Mouse (Mus musculus): ENCODE measurements around the gene Plod2. TPM values are rescaled to one million over a fixed set of nuclear protein-coding genes. Genes with fewer than 3 reads are reported as not detected.

The Plod2 gene
- polyA plus RNA-seq, 1 experiment from 2014 or later, result 42.2 TPM

DNA sequence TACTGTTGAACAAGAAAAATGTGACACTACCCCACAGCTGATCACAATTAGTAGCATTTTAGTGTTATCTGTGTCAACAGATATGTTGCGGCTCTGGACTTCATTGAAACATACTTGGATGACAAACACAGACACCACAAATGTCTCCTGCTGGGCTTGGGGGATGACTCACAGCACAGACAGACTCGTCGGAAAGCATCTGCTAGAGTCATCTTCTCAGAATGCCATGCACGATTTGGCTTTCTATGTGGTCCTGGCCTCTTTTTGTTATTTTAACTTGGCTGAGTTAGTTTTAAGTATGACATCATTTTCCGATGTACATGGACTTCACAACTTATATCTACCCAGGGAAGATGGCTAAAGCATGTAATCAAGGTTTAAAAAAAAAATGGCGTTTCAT lies 4.3 kb upstream of the Plod2 start:
- Histone ChIP-seq H3K27me3 (replicated peaks; ENCODE audit: control insufficient read depth, insufficient read depth, low read length) (no peaks in the 10 kb centered on the region), H3K9me3 (ENCODE audit: control insufficient read depth, low read length) (no peaks in the 10 kb centered on the region), H3K4me2 (ENCODE audit: low read depth, low read length) (no peak overlapping the region), H3K9ac (ENCODE audit: low read depth, low read length) (no peak overlapping the region), H3K4me1 (ENCODE audit: control insufficient read depth, insufficient read depth, low read length) (peaks cover 3% of the 10 kb centered on the region; the same call in 1 of the 2 replicates), H3K4me3 (ENCODE audit: low read length) (no peak overlapping the region), H3K27ac (ENCODE audit: low read length) (no peak overlapping the region), H3K36me3 (ENCODE audit: control insufficient read depth, insufficient read depth, low read length) (no peaks in the 10 kb centered on the region)
- no peak for ATAC-seq
- WGBS, result 65% methylated on average over 6 of the region's 6 CpGs

DNA sequence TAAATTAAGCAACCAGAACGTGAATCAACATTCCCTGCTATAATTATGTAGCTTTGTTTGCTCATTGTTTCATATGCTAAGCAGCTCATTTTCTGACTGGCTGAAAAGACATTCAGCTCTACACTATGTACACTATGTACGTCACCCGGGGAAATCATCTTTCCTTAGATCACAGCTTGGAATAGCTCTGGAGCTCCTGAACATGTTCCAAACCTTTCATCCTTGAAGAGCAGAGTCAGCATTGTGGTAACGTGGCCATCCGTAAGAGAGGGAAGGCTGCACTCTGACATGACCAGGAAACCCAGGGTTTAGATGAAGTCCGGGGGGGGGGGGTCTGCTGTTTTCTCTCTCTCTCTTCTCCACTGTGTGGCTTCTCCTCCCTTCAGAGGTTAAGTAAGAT lies 3.8 kb upstream of the Plod2 start:
- no peaks in the 10 kb centered on the region for H3K9me3 ChIP-seq (ENCODE audit: control insufficient read depth, low read length)
- no peak overlapping the region for H3K4me2 ChIP-seq (ENCODE audit: low read depth, low read length)
- ATAC-seq, result no peak
- H3K4me1 ChIP-seq (ENCODE audit: control insufficient read depth, insufficient read depth, low read length), result peaks cover 3% of the 10 kb centered on the region; the same call in 1 of the 2 replicates
- WGBS, result 60% methylated on average over 6 of the region's 6 CpGs
- H3K36me3 ChIP-seq (ENCODE audit: control insufficient read depth, insufficient read depth, low read length), result no peaks in the 10 kb centered on the region
- no peak overlapping the region for H3K4me3 ChIP-seq (ENCODE audit: low read length)
- no peak overlapping the region for H3K9ac ChIP-seq (ENCODE audit: low read depth, low read length)
- H3K27me3 ChIP-seq (replicated peaks; ENCODE audit: control insufficient read depth, insufficient read depth, low read length), result no peaks in the 10 kb centered on the region
- no peak overlapping the region for H3K27ac ChIP-seq (ENCODE audit: low read length)

DNA sequence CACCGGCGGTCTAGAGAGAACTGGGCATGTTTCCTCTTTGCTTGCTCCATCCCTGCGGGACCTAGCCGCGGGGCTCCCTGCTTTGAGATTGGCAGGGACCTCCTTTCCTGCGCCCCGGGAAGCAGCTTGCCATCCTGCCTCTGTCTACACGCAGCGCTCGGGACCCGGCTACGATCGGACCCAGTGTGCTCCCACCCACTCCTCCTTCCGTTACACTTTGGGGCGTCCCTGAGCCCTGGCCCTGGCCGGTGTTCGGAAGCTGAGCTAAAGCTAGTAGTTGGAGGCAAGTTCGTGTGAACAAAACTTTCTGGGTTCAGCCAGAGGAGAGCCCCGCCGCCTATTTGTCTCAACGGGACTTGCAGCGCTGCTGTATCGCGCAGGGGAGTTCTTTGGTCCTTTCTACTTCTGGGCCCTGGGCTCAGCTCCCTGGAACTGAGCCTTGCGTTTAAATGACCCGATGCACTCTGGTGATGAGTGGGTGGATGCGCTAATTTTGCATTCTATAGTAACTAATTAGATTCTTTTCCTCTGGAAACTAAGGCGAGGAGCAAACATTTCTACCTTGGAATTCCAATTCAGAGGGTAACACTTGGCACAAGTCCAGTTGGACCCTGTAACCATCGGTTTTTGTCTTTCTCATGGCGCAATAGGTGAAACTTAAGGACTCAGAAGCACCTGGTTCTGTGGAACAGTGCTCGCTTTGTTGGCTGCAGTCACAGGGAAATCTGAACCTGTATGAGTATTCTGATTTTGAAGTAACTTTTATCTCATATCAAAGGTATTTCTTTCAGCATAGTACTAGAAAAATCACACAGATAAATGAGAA lies 781 bp downstream of the Plod2 start:
- Histone ChIP-seq H3K4me1 (ENCODE audit: control insufficient read depth, insufficient read depth, low read length) (peaks cover 15% of the 10 kb centered on the region), H3K9me3 (ENCODE audit: control insufficient read depth, low read length) (no peaks in the 10 kb centered on the region), H3K4me2 (ENCODE audit: low read depth, low read length) (peak overlapping the region; percentile 68), H3K4me3 (ENCODE audit: low read length) (peak overlapping the region; percentile 87), H3K9ac (ENCODE audit: low read depth, low read length) (peak overlapping the region; percentile 86), H3K27me3 (replicated peaks; ENCODE audit: control insufficient read depth, insufficient read depth, low read length) (no peaks in the 10 kb centered on the region), H3K36me3 (ENCODE audit: control insufficient read depth, insufficient read depth, low read length) (no peaks in the 10 kb centered on the region), H3K27ac (ENCODE audit: low read length) (peak overlapping the region; percentile 89)
- 1% methylated on average over 31 of the region's 31 CpGs for WGBS
- ATAC-seq, result peak; percentile 57

DNA sequence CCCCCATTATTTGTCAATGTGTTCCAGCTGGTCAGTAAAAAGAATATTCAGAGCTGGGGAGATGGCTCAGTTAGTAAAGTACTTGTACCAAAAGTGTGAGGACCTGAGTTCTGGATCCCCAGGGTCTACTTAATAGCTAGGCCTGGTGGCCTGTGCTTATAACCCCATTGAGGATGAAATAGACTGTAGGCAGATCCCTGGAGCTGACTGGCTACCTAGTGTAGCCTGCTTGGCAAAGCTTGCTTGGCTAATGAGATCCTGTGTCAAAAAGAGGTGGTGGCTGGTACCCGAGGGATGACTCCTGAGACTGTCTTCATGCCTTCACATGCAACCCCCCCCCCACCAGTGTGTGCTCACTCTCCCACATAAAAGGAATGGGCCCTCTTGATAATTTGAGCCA lies 2.1 kb downstream of the Plod2 start:
- Histone ChIP-seq H3K9me3 (ENCODE audit: control insufficient read depth, low read length) (no peaks in the 10 kb centered on the region), H3K27me3 (replicated peaks; ENCODE audit: control insufficient read depth, insufficient read depth, low read length) (no peaks in the 10 kb centered on the region), H3K36me3 (ENCODE audit: control insufficient read depth, insufficient read depth, low read length) (no peaks in the 10 kb centered on the region), H3K4me3 (ENCODE audit: low read length) (peak overlapping the region; percentile 20; the same call in 1 of the 2 replicates), H3K9ac (ENCODE audit: low read depth, low read length) (no peak overlapping the region), H3K4me1 (ENCODE audit: control insufficient read depth, insufficient read depth, low read length) (peaks cover 21% of the 10 kb centered on the region), H3K27ac (ENCODE audit: low read length) (no peak overlapping the region), H3K4me2 (ENCODE audit: low read depth, low read length) (peak overlapping the region; percentile 38)
- no peak for ATAC-seq
- 88% methylated on average over 1 of the region's 1 CpGs for WGBS

DNA sequence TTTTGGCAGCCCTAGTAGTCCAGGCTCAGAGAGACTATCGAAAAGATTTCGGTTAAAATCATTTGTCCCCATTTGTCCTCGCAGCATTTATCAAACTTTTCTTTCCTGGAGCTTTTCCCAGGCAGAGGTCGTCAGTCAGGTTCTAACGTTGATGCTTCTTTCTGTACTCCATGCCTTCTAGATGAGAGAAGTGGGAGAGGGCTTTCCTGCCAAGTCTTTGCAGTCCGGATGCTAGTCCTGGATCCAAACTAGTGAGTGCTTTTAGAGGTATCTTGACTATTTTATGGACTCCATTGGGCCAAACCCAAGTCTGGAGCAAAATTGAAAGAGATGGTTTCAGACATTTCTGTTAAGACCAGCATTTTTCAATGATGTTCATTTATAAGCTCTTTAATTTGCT lies 3.0 kb downstream of the Plod2 start:
- ATAC-seq, result no peak
- H3K9ac ChIP-seq (ENCODE audit: low read depth, low read length), result 0 out of 2 replicates have a peak overlapping the region, but pooled peaks have one; percentile 20
- no peak overlapping the region for H3K27ac ChIP-seq (ENCODE audit: low read length)
- no peaks in the 10 kb centered on the region for H3K36me3 ChIP-seq (ENCODE audit: control insufficient read depth, insufficient read depth, low read length)
- no peaks in the 10 kb centered on the region for H3K27me3 ChIP-seq (replicated peaks; ENCODE audit: control insufficient read depth, insufficient read depth, low read length)
- H3K4me1 ChIP-seq (ENCODE audit: control insufficient read depth, insufficient read depth, low read length), result peaks cover 22% of the 10 kb centered on the region
- H3K4me2 ChIP-seq (ENCODE audit: low read depth, low read length), result peak overlapping the region; percentile 38; the same call in 1 of the 2 replicates
- no peaks in the 10 kb centered on the region for H3K9me3 ChIP-seq (ENCODE audit: control insufficient read depth, low read length)
- H3K4me3 ChIP-seq (ENCODE audit: low read length), result no peak overlapping the region
- 65% methylated on average over 6 of the region's 6 CpGs for WGBS

DNA sequence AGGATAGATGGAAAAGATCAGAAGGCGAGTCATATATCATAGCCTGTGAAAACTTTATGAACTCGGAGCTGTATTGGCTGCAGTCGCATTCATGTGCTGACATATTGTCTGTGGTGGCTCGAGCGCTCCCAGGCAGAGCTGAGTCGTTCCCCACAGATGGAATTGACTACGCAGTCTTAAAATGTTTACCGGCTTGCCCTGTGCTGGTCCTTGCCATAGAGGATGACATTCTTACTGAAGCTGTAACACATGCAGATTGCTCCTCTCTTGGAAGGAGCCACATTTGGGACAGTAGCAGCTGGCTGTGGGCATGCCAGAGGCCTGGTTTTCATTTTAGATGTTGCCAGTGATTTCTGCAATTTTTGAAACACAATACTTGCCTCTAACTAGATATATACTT lies 4.4 kb downstream of the Plod2 start:
- Histone ChIP-seq H3K9me3 (ENCODE audit: control insufficient read depth, low read length) (no peaks in the 10 kb centered on the region), H3K4me1 (ENCODE audit: control insufficient read depth, insufficient read depth, low read length) (peaks cover 20% of the 10 kb centered on the region), H3K4me2 (ENCODE audit: low read depth, low read length) (no peak overlapping the region), H3K4me3 (ENCODE audit: low read length) (no peak overlapping the region), H3K27me3 (replicated peaks; ENCODE audit: control insufficient read depth, insufficient read depth, low read length) (no peaks in the 10 kb centered on the region), H3K9ac (ENCODE audit: low read depth, low read length) (no peak overlapping the region), H3K36me3 (ENCODE audit: control insufficient read depth, insufficient read depth, low read length) (no peaks in the 10 kb centered on the region), H3K27ac (ENCODE audit: low read length) (no peak overlapping the region)
- no peak for ATAC-seq
- WGBS, result 67% methylated on average over 8 of the region's 8 CpGs

DNA sequence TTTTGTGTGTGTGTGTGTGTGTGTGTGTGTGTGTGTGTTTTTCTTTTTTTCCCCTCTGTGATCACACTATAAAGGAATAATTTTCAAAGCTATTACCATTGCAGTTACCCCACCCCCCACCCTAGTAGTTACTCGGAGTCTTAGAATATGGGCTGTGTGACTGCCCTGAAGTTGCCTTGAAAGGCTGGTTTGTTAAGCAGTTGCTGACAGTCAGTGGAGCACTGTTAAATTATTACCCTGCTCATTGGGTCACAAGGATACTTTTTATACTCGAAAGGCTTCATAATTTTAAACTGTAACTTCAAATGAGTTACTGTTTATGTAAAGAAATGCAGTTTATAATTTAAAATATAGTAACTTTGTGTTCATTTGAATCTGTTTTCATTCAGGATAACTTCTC lies 5.1 kb downstream of the Plod2 start:
- Histone ChIP-seq H3K4me2 (ENCODE audit: low read depth, low read length) (no peak overlapping the region), H3K36me3 (ENCODE audit: control insufficient read depth, insufficient read depth, low read length) (no peaks in the 10 kb centered on the region), H3K4me3 (ENCODE audit: low read length) (no peak overlapping the region), H3K27ac (ENCODE audit: low read length) (no peak overlapping the region), H3K9ac (ENCODE audit: low read depth, low read length) (no peak overlapping the region), H3K4me1 (ENCODE audit: control insufficient read depth, insufficient read depth, low read length) (peaks cover 18% of the 10 kb centered on the region), H3K27me3 (replicated peaks; ENCODE audit: control insufficient read depth, insufficient read depth, low read length) (no peaks in the 10 kb centered on the region), H3K9me3 (ENCODE audit: control insufficient read depth, low read length) (no peaks in the 10 kb centered on the region)
- no peak for ATAC-seq
- 56% methylated on average over 2 of the region's 2 CpGs for WGBS

DNA sequence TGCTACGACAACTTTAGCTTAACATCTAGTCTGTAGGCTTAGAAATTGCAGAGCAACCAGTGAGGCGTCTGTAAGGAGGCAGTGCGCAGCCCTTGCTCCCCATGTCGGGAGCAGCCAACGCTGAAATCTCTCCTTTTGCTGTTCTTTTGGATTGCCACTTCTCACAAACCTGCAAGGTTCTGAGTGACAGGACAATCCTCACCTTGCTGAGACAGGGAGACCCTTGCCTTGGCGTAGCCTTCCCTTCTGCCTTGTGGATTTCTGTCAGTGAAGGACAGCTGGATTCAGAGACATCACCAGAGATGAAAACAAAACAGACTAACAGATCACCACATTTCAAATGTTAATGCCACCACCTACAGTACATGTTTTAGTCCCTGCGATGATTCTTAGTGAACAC lies 5.8 kb downstream of the Plod2 start:
- Histone ChIP-seq H3K9me3 (ENCODE audit: control insufficient read depth, low read length) (no peaks in the 10 kb centered on the region), H3K27ac (ENCODE audit: low read length) (no peak overlapping the region), H3K4me1 (ENCODE audit: control insufficient read depth, insufficient read depth, low read length) (peaks cover 18% of the 10 kb centered on the region), H3K9ac (ENCODE audit: low read depth, low read length) (no peak overlapping the region), H3K4me3 (ENCODE audit: low read length) (no peak overlapping the region), H3K4me2 (ENCODE audit: low read depth, low read length) (no peak overlapping the region), H3K36me3 (ENCODE audit: control insufficient read depth, insufficient read depth, low read length) (no peaks in the 10 kb centered on the region), H3K27me3 (replicated peaks; ENCODE audit: control insufficient read depth, insufficient read depth, low read length) (no peaks in the 10 kb centered on the region)
- whole genome bisulfite sequencing, result 95% methylated on average over 7 of the region's 7 CpGs
- ATAC-seq, result no peak

DNA sequence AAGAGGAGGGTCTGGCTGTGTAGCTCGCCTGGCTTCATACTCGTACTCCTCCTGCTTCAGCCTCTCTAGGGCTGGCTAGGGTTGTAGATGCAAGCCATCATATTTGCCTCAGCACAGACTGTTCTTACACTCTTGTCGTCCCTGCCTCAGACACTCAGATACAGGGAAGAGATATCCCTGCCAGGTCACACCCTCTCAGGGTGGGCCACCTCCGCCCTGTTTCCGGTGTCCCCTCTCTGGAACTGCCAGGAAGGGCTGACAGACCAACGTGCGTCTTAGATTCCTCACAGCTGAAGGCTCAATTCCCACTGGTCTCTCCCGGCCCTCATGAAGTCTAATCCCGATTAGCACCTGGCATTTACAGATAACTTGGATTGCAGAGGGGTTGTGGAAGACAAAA lies 6.6 kb downstream of the Plod2 start:
- WGBS, result 75% methylated on average over 9 of the region's 9 CpGs

More for the DNA sequence above, 6.6 kb downstream of the Plod2 start:
- Histone ChIP-seq H3K4me1 (ENCODE audit: control insufficient read depth, insufficient read depth, low read length) (peaks cover 18% of the 10 kb centered on the region), H3K4me2 (ENCODE audit: low read depth, low read length) (no peak overlapping the region), H3K9ac (ENCODE audit: low read depth, low read length) (no peak overlapping the region), H3K4me3 (ENCODE audit: low read length) (no peak overlapping the region), H3K9me3 (ENCODE audit: control insufficient read depth, low read length) (no peaks in the 10 kb centered on the region), H3K27me3 (replicated peaks; ENCODE audit: control insufficient read depth, insufficient read depth, low read length) (no peaks in the 10 kb centered on the region), H3K27ac (ENCODE audit: low read length) (no peak overlapping the region), H3K36me3 (ENCODE audit: control insufficient read depth, insufficient read depth, low read length) (no peaks in the 10 kb centered on the region)
- ATAC-seq, result no peak
